Mouse (Mus musculus): Measurements from ENCODE around the gene Lef1.

The Lef1 gene

DNA sequence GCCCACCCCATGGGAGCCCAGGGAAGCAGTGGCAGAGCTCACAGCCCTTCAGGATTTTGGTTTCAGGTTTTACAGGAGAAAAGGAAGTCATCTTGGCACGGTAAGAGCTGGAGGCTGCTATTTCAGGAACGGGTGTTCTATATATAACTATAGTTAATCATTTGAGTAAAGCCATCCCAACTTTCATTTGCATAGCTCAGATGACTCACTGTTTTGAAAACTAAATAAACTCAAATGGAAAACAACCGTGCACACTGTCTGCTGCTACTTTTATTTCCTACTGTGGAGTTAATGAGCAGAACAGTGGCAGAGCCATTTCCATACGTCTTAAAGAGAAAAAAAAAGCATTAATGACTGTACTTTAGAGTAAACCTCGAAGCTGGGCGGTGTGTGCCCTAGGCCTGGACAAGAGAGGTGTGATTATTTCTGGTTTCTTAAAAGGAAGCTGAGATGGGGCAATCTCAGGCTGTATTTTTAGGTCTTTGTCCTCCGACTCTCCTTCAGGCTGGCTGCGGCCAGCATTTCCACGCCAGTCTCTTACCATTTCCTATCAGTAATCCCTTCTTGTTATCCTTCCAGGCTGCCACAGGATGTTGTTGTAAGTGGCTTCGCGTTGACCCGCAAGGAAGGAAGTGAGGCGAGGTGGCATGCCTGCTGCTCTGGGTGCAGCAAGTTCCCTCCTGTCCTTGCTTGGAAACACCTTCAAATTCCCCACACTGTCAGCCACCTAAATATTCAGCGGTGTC is 29.2 kb downstream of the Lef1 start:
- no peak for DNase-seq (ENCODE audit: extremely low read depth, low read depth, low spot score)

DNA sequence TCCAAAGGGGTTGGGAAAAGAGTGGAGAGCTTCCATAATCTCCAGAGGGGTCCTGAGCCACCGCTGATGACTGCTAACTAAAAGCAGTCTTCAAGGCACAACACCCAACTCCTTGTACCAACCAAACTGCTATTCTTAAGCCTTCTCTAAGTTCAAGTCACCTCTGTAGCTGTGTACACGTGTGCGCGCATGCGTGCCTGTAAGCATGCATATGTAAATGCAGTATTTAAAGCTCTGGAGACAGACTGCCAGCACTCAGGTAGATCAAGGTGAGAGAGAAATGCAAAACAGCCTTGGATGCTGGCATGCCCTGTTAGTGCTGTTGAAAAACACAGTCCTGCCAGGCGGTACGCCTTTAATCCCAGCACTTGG is 29.8 kb downstream of the Lef1 start:
- DNase-seq (ENCODE audit: extremely low read depth, low read depth, low spot score) = no peak

DNA sequence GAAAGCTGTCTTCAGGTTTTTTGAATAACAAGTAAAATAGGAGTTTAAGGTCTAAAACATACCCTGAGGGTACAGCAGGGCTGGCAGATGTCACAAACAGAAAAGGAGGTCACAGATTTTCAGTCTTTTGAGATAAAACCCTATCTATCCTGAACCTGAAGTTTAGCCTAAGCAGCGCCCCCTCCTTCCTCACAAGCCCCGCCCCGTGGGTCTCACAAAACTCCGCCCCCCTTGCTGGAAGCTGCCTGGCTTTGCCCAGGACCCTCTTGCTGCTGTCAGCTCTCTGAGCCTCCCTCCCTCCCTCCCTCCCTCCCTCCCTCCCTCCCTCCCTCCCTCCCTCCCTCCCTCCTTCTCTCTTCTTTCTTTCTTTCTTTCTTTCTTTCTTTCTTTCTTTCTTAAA is 31.3 kb downstream of the Lef1 start:
- DNase-seq (ENCODE audit: extremely low read depth, low read depth, low spot score) = no peak

DNA sequence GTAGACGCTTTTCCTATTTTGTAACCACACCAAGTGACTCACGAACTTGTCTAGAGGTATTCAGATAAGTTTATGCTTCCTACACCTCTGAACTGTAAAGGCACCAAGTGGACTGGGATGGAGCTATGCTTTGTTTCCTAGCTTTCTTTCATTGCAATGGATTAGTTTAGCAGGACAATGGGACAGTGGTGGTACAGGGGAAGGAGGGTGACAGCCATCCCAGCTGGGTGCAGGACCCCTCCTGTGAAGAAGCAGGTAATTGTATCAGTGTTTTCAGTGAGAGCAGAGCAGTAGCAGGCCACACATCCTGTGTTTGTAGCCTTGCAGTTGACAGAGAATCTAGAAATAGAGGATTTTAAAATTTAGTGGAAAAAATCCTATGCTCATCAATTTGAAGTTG is 34.0 kb downstream of the Lef1 start:
- DNase-seq (ENCODE audit: extremely low read depth, low read depth, low spot score) = no peak

DNA sequence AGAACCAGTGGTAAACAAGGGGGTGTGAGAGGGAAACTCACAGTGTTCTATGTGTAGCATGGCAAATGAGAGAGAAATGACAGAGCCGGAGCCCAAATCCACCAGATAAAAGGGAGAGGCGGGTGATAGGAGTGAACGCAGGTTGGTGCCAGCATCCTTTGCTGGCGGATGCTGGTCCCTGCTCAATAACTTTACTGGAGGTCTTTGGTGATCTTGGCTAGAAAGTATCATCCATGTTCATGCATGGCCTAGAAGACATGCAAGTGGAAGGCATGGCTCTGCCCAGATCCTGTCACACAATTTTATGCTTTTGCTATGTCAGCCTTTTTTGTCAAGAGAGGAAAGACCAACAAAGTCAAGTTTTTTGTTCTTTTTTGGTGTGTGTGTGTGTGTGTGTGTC is 42.6 kb downstream of the Lef1 start:
- no peak for DNase-seq (ENCODE audit: extremely low read depth, low read depth, low spot score)

DNA sequence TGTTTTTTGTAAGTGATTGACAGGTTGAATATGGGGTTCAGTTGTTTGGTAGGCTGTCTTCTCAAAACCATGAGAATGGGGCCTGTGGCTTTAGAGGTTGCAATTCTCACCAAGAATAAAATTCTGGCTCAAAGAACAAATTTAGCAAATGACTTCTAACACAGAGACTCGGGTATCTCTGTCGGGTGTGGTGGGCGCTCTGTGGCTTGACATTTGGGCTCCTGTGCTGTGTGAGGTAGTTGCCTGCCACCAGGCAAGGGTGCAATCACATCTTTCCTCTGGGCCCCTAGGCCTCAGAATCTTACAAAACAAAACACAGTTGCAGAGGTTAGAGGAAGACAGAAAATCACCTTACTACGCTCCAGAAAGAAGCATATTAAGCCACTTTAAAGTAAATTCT is 43.6 kb downstream of the Lef1 start:
- DNase-seq (ENCODE audit: extremely low read depth, low read depth, low spot score) = no peak

DNA sequence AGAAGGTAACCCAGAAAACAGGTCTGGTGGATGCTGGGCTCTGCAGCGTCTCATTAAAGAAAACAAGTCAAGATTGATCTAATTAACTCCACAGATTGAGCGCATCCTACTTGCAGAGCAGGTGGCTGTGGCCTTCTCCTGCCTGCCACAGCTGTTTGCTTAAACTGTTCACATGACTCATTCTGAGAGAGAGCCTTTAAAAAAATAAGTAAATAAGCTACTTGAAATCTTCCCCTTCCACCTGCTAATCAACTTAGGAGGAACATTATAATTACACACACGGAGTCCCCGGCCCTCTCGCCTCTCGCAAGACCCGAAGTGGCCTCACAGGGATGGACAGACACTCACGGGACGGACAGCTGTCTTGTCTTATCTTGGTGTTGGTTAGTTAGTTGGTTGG is 44.3 kb downstream of the Lef1 start:
- no peak for DNase-seq (ENCODE audit: extremely low read depth, low read depth, low spot score)

DNA sequence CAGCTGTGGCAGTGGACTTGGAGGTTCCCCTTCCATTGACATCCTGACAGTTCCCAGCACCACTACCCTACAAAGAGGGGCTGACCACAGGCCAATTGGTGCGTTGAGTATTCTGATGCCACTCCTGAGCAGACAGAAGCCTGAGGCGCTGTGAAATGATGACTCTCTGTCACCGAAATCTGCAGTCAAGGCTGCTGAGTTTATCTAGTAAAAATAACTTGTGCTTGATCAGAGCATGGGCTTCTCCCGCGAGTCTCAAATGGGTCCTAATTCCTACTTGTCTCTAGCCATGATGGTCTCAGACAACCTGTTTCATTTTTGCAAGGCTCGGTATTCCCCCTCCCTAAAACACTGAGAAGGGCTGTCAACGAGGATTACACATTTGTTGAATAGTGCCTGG is 44.8 kb downstream of the Lef1 start:
- no peak for DNase-seq (ENCODE audit: extremely low read depth, low read depth, low spot score)

DNA sequence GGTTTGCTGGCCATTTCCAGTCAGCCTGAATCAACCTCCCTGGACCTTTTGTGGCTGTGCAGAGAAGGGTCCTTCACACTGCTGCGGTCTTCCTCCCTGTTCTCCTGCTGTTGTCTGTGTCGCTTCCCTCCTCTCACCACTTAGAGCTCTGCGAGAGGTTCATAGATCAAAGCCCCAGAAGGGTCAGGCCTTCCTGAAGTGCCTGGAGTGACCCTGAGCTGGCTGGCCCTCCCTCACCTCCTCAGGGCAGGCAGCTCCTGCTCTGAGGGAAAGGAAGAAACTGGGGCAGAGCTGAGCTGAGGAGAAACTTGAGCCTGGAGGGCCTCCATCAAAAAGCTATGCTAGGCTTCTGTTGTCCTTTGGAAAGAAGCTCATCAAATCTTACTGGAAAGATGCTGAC is 45.4 kb downstream of the Lef1 start:
- no peak for DNase-seq (ENCODE audit: extremely low read depth, low read depth, low spot score)

DNA sequence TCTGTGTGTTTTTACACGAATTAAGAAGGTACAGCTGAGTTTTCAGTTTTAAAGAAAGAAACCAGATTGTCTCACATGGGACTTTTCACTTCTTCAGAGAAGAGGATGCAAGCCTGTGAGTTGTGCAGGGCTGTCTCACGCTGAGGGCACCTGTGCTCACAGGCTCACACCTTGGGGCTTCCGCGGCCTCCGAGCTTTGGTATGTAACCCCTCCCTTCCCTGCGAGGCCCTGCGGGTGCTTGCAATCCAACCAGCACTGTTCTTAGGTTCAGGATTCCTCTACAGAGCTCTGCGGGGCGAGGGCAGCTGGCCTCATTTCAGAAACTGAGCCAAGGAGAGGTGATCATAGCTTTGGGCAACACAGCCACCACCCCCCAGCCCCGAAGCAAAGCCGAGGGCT is 46.1 kb downstream of the Lef1 start:
- DNase-seq (ENCODE audit: extremely low read depth, low read depth, low spot score) = no peak

DNA sequence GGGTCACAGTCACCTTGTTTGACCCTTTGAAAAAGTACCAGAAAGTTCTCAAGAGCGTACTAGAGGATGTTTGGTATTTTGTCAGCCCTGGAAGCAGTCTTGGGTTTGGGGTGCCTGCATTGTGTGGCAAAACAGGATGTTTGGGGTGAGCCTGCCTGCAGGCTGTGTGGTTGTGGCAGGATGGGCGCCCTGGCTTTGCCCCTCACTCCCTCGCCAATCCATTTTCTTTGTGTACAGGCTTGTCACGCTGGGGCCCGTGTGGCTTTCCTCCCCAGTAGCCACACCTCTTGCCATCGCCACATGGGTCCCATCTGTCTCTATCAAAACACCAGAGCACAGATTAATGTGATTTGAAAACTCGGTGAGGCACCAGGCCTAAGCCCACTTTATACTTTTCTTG is 47.2 kb downstream of the Lef1 start:
- DNase-seq (ENCODE audit: extremely low read depth, low read depth, low spot score) = no peak

DNA sequence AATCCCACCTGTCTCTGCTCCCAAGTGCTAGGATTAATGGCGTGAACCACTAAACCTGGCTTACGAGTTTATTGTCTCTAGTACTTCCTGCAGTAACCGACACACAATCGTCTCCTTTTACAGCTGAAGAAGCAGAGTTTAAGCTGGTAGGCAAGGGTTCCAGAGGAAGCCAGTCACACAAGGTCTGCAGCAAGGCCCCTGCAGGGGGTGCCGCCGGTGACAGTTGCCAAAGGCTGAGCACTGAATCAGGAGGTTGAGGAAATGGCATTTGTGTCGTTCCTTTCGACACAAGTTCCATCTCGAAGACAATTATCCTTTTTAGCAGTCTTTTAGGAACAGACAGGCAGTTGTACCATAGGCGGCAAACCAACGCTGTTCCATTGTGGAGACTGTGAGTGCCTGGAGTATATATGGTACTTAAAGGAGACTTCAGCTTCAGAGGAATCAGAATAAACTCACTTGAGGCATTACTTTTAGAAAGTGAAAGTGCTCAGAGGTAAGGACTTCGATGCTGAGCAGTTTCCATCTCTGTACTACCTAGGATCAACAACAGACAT is 49.0 kb downstream of the Lef1 start:
- DNase-seq (ENCODE audit: extremely low read depth, low read depth, low spot score) = no peak

DNA sequence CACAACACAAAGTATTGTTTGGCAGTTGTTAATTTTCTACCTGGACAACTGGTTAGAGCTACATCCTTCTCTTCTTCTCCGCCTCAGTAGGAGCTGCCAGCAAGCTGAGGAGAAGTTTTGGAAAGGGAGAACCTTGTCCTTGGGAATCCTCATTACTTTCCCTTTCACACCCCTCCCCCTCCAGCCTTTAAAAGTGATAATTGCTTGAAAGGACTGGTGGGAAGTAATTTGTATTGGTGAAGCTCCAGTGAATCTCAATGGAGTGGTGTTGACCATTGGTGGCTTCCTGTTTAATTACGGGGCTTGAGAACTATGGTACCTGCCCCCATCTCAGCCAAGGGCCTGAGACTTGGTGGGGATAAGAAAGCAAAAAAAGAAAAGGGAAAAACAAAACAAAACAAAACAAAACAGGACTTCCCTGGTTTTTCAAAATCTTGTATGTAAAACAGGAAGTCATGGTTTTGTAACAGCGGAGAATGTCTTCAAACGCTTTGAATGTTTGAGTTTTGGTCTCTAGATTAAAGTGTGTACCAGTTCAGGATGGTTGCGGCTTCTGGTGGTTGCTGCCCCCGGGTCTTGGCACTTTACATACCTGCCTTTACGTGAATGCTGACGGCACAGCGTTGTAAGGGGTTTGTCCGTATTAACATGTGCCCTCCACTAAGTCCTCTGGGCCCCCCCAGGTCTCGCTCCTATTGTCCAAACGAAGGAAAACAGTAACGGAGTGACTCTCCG is 49.8 kb downstream of the Lef1 start:
- no peak for DNase-seq (ENCODE audit: extremely low read depth, low read depth, low spot score)

DNA sequence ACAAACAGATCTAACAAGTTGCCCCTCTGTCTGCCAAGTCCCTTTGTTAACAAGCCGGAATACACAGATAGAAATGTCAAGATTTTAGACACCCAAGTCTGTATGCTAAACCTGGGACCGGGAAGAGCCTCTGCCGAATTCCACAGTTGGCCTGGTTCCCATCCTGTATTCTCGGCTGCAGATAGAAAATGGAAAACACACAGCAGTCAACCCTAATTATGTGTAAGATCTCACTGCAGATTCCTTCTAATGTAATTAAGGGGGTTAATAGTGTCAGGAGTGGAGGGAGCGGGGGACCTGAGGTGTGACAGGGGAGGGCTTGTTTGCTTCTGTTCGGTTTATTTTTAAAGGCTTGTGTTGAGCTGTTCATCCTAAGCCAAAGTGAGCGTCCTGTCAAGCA is 50.6 kb downstream of the Lef1 start:
- DNase-seq (ENCODE audit: extremely low read depth, low read depth, low spot score) = no peak

DNA sequence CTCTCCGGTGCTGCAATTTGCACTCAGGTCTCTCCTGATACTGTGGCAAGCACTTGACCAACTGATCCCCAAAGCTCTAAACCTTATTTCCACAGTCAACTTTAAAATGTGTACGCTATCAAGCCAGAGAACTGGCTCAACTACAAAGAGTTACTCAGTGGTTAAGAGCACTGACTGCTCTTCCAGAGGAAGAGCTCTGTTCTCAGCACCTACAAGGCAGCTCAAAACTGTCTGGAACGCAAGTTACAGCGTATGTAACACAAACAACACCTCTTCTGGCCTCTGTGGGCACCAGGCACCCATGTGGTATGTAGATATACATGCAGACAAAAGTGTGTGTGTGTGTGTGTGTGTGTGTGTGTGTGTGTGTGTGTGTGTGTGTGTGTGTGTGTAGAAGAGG is 57.5 kb downstream of the Lef1 start:
- no peak for DNase-seq (ENCODE audit: extremely low read depth, low read depth, low spot score)

DNA sequence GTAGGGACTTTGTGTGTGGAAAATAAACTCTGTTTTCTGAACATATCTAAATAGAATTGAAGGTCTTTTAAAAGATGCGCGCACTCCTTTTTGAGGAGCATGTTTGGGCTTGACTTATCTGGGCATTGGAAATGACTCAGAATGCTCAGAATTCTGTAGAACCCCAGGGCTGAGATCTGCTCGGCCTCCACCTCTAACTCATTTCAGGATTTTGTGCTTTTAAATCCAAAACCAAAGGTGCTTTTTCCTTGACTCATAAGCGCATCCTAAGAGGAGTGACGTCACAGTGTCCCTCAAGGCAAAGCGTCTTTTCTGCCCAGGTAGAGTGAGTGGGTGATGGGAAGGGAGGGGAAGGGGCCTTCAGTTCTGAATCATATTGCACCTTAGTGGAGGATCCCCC is 58.9 kb downstream of the Lef1 start:
- DNase-seq (ENCODE audit: extremely low read depth, low read depth, low spot score) = no peak

DNA sequence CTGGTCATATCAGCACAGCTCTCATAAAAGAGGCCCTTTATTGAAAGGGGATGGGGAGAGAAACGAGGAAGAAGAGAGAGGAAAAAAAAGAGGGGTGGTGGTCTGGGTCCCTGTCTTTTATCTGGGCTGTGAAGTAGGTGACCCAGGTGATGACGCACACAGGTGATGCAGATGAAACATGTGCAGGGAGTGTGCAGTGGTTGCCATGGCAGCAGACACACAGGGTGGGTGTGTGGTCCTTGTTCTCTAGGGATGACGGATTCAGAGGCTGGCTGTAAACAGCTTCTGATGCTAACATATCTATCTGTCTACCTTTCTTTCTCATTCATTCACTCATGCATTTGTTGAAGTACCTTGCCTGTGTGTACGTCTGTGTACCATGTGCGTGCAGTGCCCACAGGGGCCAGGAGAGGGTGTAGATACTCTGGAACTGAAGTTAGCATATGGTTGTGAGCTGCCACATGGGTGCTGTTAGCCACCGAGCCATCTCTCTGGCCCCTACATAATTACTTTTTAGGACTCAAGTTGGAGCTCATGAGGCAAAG is 59.9 kb downstream of the Lef1 start:
- no peak for DNase-seq (ENCODE audit: extremely low read depth, low read depth, low spot score)

DNA sequence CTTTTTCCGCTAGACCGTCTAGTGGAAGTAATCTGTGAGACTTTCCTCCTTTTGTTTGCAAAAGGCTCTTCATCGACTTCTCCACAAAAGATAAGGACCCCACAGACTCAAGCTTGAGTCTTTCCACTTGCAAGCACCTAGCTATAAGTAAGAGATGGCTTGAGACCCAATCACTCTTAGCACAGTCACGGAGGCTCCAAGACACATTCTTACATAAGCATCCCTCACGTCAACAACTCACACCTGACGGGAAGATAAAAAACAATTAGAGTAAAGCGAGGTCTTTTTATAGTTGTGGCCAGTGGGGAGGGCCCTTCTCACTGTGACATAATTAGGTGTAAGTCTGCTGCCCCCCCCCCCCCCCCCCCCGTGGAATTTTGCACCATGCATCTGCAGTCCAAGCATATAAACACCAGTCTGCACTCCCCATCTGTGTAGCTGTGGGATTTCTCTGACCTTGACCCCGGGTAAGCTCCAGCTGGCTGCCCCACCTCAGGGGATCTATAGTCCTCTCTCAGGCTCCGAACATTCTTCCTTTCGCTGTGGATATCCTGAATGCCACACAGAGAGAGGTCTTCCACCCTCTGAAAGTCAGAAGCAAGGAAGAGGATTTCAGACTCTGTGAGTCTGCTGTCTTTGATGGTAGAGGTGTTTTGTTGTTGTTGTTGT is 61.2 kb downstream of the Lef1 start:
- no peak for DNase-seq (ENCODE audit: extremely low read depth, low read depth, low spot score)

DNA sequence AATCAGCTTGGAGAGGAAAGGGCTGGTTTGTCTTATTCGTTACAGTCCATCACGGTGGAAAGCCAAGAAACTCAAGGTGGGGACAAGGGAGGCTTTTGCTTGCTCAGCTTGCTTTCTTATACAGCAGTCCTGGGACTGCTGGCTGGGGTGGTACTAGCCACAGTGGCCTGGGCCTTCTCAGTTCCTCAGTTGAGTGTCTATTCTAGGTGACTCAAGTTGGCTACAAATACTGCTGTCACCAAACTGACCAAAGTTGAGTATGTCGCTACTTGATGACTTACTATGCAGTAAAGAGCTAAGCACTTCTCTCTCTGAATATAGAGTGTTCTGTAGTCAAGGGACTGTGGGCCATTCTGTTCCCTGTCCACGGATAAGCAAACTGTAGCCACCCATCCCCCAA is 62.0 kb downstream of the Lef1 start:
- no peak for DNase-seq (ENCODE audit: extremely low read depth, low read depth, low spot score)

DNA sequence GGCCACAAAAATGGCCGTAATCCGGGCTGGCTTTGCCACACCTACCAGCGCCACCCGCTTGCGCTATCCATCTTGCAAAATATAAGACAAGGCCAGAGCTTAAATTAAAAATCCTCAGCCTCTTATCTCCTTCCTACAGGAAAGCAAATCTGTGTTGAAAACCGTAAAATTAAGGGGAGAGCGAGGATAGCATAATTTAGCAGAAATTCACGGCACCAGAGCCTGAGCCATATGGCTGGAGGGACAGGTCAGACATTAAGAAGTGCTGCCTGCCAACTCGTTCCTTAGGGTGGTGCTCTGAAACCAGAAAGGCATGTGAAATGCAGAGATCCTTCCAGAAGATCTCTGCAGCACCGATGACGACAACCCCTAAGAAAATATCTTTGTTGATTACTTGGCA is 70.7 kb downstream of the Lef1 start:
- no peak for DNase-seq (ENCODE audit: extremely low read depth, low read depth, low spot score)

DNA sequence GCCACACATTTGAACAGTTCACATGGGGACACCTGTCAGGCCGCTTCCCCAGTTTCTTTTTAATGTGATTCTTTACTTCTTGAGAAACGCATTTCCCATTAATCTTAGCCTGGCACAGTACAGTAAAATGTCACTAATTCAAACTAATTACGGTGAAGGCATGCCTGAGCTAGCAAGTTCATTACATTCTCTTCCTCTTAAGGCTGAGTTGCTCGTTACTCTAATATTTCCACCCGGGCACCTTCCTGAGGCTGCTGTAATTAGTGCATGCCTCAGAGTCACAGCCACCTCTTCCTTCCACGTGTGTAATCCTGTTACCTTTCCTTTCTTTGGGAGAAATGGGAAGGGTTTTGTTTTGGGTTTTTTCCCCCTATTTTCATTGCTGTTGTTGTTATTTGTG is 71.9 kb downstream of the Lef1 start:
- DNase-seq (ENCODE audit: extremely low read depth, low read depth, low spot score) = peak; percentile 40

DNA sequence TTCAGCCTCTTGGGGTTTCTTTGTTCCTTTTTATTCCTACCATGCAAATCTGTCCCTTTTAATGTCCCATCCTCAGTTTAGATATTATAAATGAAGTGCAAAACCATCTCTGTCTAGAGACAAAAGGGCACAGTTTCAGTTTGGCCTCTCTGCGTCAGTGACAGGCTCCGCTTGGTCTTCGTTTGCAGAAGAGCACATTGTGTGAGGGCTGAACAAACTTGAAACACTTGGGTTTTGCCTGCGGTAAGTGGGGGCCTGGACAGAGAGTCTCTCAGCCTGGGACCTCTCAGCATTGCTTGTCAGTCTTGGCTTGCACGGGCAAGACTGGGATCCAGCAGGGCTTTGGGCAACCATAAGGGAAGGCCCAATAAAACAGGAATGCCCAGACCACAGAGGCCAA is 75.9 kb downstream of the Lef1 start:
- no peak for DNase-seq (ENCODE audit: extremely low read depth, low read depth, low spot score)
